Mouse (Mus musculus) right cerebral cortex, adult 2 months (tissue): Measurements from ENCODE around the gene Tom1l1.

Experiments used
- DNase-seq, 2 experiments: peaks; one replicate each; pipeline ENCODE4 v3.0.0; 2021 to 2022; ENCODE audit warnings: low spot score in 2 of 2

Tom1l1 gene

DNA sequence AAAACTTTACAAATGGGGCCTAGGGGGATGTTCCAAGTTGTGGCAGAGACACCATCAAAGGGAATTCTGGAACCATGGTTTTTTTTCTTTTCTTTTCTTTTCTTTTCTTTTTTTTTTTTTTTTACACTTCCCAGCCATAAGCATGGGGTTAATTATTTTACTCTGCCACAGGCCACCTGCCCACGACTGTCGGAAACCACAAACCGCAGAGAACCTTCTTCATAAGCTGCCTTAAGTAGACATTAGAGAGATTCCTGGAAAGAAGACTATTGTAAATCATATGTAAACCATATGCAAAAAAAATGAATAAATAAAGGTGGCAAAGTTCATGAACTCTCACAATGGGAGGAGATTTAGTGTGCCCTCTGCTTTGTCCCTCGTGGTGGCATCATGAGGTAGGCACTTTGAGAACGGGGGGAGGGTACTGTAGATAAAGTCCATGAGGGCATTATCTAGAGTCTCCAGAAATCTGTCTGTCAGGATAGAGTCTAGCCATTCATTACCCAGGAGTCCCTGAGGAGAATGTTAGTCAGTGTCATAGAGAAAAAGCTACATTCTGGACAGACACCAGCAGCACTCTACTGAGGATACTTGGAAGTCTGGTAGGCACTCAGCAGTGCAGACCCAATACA lies 12.6 kb downstream of the Tom1l1 start:
- DNase-seq, result no peak

DNA sequence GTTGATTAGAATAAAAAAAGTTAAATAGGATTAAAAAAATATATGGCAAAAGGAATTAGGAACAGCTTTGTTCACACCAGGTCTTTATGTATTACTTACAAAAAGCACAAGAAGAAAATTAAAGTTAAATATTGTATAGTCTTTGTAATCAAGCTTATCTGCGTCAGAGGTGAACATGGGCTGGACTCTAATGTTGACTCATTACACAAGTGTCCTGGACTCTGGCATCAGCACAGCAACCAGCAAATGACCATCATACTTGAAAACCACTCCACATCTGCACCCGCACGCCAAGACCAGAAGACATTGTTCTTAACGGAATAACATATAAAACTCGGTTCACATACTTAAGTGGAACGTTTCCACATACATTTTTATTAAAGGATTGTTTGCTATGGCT lies 20.8 kb downstream of the Tom1l1 start:
- no peak for DNase-seq

GRCm38 (mm10) chr11:90666916-90667315 lies 21.2 kb downstream of the Tom1l1 start:
- no peak for DNase-seq

DNA sequence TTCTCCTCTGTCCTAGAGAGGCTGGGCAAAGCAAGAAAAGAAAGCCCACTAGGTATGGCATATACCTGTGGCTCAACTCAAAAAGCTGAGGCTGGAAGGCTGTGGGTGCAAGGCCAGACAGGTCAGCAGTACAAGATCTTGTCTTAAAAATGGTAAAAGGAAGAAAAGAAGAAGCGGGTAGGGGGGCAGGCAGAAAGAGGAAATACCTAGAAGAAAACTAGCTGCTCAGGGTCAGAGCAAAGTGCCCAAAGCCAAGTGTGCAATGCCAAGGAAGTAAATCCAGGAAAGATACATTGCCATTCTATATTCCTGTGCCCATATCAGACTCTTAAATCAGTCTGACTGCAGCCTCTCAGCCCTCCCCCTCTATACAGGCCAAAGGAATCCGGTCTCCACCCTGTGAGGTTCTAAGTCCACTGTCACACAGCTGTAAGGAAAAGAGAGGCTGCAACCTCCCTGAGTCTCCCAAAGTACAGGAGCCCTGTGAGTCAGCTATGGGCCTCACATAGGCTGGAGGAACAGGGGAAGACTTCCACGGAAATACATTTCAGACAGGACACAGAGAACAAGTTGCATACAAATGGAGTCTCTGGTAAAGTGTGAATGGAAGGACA lies 21.9 kb downstream of the Tom1l1 start:
- no peak for DNase-seq

DNA sequence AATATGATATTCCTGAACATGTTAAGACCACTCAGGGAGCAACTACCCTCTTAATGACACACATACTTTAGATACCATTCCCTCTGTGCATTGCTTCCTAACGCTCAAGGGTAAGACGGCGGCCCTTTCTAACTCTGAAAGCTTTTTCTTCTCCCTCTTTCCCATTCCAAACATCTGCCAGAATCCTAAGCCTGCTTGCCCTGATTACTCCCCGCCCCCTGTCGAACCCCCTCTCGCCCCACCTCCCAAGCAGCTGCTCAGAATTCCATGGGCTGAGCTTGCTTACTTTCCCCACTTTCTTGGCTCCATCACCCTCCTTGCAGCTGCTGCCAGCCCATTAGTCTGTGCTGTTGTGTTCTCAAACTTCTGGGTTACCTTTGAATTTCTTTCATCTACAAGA lies 23.0 kb downstream of the Tom1l1 start:
- DNase-seq, result no peak

GRCm38 (mm10) chr11:90664345-90664986 lies 23.7 kb downstream of the Tom1l1 start:
- no peak for DNase-seq

- no peak for DNase-seq
Measured at GRCm38 (mm10) chr11:90663618-90664297, 24.4 kb downstream of the Tom1l1 start.

GRCm38 (mm10) chr11:90663052-90663451 lies 25.1 kb downstream of the Tom1l1 start:
- DNase-seq, result no peak

DNA sequence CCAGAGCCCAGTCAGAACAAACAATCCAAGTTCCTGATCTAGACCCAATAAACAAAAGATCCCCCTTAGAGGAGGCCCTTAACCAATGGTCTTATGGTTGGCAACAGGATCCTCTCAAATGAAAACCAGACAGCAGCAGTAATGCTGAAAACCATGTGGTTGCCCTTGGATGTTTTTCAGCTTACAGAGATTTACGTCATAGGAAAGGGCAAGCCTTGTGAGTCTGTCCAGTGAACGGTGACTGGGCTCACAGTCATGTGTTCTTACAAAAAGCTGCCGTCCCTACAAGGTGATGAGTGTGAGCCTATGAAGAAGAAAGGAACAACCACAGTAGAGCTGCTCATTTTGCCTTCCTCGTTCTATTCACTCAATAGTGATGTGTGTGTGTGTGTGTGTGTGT lies 27.5 kb downstream of the Tom1l1 start:
- no peak for DNase-seq

DNA sequence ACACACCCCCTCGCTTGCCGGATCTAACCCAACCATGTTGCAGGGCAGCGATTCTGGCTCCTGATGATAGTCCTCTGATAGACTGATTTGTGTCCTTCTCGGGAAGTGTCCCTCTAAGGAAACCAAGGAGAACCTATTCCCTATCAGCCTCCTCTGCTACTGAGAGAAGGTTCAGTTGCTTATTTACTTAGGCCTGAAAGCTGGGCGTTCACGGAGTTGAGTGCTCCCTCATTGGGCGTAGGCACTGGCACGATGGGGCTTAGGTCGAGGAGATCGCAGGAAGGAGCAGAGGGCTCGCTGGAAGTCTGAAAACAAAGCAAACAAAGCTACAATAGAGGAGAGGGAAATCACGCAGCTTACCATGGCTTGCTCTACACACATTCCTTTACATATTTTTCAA lies 30.6 kb downstream of the Tom1l1 start:
- DNase-seq, result no peak

DNA sequence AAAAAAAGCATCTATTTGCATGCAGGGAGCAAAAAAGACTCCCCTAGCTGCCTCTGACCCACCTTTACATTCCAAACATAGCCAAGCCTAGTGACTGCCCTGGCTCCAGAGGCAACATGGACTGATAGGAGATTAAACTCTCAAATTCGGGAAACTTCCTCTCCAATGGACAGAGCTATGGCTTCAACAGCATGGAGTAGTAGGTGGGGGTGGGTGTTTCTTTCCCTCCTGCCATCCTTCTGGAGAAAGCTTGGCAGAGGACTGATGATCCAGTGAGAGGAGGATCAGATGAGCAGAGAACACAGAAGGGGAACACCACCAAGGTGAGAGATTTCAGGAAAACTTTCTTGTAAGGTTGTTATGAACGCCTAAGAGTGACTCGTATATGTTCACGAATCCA lies 35.6 kb downstream of the Tom1l1 start:
- DNase-seq, result no peak

DNA sequence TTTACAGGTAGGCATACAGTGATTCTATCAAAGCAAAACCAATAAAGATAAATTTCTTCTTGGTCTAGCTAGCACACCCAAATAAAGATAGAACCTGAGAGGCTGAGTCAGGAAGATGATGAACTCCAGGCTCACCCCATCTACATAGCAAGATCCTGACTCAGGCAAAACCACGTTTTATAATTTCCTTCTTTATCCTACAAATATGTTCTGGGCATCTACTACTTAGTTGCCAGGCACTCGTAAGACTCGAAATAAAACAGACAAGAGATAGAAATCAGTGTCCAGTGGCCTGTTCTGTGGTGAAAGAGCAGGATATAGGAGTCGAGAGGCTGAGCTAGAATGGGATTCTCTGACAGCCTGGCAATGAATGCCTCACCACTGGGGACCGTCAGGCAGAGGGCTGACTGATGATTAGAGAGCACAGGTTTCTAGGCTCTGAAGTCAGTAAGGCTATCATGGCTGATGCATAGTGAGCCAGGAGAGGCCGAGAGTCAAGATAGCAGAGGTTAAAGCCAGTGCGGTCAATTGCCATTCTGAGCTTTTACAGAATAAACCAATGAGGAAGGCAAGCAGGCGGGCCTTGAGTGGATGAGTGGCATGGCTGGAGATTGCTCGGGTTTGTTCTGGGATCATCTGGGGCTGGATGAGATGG lies 37.8 kb downstream of the Tom1l1 start:
- DNase-seq, result no peak

GRCm38 (mm10) chr11:90649777-90650176 lies 38.4 kb downstream of the Tom1l1 start:
- DNase-seq, result no peak

DNA sequence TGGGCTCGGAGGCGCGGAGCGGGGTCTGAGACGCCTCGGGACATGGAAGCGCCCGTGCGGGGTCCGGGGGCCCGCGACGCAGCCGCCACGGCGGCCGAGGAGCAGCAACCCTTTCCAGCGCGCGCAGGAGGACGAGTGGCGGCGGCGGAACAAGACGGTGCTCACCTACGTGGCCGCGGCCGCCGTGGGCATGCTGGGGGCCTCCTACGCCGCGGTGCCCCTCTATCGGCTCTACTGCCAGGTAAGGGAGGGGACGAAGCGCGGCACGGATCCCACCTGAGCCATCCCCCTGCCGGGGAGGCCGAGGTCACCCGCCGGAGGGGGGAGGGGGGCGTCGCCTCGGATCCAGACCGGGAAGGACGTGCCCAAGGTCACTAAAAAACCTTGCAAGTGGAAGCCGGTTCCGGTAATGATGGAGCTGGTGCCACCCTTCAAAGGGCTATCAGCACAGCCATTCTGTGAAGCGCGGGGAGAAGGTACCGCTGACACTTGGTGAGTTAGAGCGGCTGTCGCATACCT lies 49.8 kb downstream of the Tom1l1 start:
- peak in 1 of 2 experiments; percentile 21 for DNase-seq

- DNase-seq, result peak; percentile 96 to 97
Measured at GRCm38 (mm10) chr11:90637440-90638311, 50.5 kb downstream of the Tom1l1 start, which contains the start of the genes Stxbp4 and Cox11. Stxbp4 (minus strand) TSS chr11:90638084. Cox11 (plus strand) TSS chr11:90638173.

DNA sequence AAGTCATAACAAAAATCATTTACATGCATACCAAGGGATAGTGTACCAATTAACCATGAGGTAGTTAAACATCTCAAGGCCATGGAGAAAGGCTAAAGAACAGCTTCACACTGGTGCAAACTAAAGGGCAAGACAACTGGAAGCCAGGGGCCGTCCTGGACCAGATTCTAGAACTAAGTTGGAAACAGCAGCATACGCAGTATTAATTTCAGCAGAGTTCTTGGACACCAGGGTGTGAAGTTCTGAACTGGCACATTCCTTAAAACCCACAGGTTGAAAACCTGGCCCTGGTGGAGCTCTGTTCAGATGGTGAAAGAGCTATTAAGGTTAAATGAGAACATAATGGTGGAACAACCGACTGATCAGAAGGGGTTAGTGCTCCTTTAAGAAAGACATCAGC lies 53.5 kb downstream of the Tom1l1 start:
- no peak for DNase-seq

- no peak for DNase-seq
Measured at GRCm38 (mm10) chr11:90632480-90632879, 55.7 kb downstream of the Tom1l1 start.

DNA sequence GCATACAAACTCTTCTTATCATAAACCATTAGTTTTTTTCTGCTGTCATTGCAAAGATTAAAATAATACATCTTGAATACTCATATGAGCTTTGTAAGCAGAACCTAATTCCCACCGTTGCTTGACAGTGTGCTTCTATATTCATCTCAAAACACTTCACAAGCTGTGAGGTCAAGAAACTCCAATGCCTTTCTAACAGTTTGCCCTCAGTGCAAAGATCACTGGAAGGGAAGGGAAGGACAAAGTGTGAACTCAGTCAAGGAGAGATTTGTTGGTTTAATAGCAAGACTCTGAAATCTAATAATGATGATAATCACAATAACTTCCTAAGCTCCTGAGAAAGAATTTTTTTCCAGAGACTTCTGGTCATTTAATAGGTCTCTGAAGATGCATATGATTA lies 60.4 kb downstream of the Tom1l1 start:
- DNase-seq, result no peak

DNA sequence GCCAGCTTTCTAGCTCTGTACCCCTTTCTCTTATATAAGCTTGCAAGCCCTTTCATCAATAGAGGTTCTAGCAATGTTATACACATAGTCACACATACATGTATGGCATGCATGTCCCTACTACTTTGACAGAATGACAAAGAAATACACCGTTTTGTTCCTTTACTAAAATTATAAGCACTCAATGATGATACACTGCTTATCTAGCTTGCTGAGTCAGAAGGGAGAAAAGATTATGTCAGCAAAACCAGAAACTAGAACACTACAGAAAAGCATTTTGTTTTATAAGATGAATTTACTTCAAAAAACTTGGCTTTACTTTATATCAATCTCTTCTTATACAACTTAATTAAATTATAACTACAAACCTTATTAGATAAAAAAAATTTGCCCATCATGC lies 63.0 kb downstream of the Tom1l1 start:
- DNase-seq, result no peak

GRCm38 (mm10) chr11:90623477-90623876 lies 64.7 kb downstream of the Tom1l1 start:
- DNase-seq, result peak; percentile 53 to 71

DNA sequence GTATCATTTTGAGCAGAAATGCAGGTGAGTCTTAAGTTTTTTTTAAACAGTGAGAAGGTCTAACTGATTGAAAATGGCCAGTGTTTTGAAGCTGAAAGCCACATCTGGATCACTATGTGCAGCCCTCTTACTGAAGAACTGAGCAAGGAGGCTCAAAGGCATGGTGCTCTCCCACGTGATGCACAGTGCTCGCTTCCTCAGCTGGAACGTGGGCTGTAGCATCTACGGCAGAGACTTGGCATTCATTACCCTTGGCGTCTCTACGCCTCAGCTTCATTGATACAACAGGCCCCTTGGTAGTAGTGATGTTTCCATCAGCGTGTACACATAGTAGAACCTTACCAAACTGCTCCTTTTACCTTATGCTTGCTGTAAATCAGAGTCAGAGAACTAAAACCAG lies 65.7 kb downstream of the Tom1l1 start:
- DNase-seq, result no peak
